Mouse (Mus musculus): ENCODE data around the gene Flnc.
A peak's percentile ranks its signal among the peaks of the same experiment; 100 is the strongest.
"Not testable (repeated sequence)": the region's sequence is repeated elsewhere in the genome, so short reads cannot be mapped to it uniquely, and the experiment has no call there.

Flnc gene

GRCm38 (mm10) chr6:29433038-29433803 lies at the start of gene Flnc:
Gene Flnc, plus strand, starts transcription at chr6:29433256.
- DNase-seq, result peak in 1 of 2 experiments; percentile 9

- peak in 1 of 2 experiments; percentile 15 for DNase-seq
Observed at GRCm38 (mm10) chr6:29388052-29388518, 45.0 kb upstream of the Flnc start, which contains the start of gene Opn1sw. Gene Opn1sw, minus strand, starts transcription at chr6:29388468.

DNA sequence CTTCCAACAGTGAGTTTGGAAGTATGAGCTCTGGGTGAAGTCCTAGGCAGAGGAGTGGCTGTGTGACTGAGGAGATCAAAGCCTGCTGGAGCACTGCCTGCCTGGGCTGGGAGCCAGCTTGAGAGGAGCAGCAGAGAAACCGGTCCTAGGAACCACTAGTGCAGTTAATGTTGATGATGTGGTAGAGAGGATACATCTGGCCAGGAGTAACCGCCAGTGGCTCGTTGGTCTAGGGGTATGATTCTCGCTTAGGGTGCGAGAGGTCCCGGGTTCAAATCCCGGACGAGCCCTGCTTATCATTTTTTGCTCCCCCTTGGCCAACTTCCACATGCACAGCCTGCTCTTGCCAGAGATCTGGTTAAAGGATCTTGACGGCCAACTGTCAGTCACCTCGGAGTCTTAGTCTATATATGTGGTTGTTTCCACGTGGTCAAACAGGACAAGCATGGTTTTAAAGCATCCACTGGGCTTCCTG lies 44.4 kb upstream of the Flnc start:
- peak; percentile 89 to 90 for DNase-seq

DNA sequence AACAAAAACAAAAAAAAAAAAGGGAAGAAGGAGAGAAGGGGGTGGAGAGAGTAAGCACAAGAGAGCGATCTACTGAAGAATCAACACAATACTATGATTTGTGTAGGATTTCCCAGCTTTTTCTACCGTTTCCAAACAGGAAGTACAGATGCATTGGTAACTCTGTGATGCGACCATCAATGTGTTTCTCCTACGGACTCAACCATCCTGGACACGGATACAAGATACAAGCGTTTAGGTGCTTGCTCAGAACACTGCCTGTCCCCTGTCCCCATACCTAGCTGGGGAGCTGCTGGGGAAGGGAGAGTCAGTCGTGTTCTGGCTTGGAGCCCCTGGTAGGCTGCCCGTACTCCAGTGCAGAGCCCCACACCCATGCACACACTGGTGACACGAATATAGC lies 43.6 kb upstream of the Flnc start:
- no peak for DNase-seq

GRCm38 (mm10) chr6:29390500-29390899 lies 42.6 kb upstream of the Flnc start:
- not testable (repeated sequence) for DNase-seq

GRCm38 (mm10) chr6:29391241-29391640 lies 41.8 kb upstream of the Flnc start:
- not testable (repeated sequence) for DNase-seq

DNA sequence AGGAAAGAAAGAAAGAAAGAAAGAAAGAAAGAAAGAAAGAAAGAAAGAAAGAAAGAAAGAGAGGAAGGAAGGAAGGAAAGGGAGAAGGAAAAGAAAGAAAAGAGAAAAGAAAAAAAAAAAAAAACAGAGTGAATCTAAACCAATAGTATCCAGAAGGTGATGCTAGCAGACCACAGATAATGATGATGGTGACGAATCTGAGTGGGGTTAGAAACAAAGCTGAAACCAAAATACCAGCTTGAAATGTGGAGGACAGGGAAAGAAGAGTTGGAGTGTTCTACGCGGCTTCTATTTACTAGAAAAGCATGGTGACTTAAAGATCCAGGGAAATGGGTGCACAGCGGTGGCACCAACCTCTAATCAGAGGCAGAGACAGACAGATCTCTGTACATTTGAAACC lies 41.3 kb upstream of the Flnc start:
- DNase-seq, result no peak

- no peak for DNase-seq
Observed at GRCm38 (mm10) chr6:29394286-29394685, 38.8 kb upstream of the Flnc start.

GRCm38 (mm10) chr6:29395910-29396713 lies 36.9 kb upstream of the Flnc start, which contains the start of gene Ccdc136:
Gene Ccdc136, plus strand, starts transcription at chr6:29396309.
- DNase-seq, result peak; percentile 83 to 88

GRCm38 (mm10) chr6:29396714-29397540 lies 36.1 kb upstream of the Flnc start:
- DNase-seq, result peak; percentile 30 to 53

- DNase-seq, result peak; percentile 64 to 65
Observed at GRCm38 (mm10) chr6:29397575-29397974, 35.5 kb upstream of the Flnc start.

- no peak for DNase-seq
Observed at GRCm38 (mm10) chr6:29399851-29400250, 33.2 kb upstream of the Flnc start.

GRCm38 (mm10) chr6:29402693-29403342 lies 30.2 kb upstream of the Flnc start:
- peak; percentile 34 to 52 for DNase-seq

- peak in 1 of 2 experiments; percentile 24 for DNase-seq
Observed at GRCm38 (mm10) chr6:29406412-29406811, 26.6 kb upstream of the Flnc start.

DNA sequence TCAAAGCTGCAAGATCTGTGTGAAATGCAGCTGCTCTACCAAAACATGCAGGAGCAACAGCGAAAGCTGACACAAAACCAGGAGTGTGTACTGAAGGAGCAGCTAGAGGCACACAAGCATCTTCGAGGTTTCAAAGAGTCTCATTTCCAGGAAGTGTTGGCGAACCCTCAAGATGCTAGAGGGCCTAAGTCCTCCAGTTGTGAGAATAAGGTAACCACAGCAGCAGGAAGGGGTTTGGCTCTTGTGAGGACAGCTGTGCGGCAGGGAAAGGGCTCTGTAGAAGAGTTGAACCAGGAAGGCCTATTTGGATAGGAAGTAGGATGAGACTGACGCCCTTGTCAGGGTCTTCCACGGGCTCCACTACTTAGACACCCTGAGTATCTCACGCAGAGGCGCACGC lies 17.6 kb upstream of the Flnc start:
- no peak for DNase-seq

GRCm38 (mm10) chr6:29420596-29420995 lies 12.5 kb upstream of the Flnc start:
- DNase-seq, result no peak

DNA sequence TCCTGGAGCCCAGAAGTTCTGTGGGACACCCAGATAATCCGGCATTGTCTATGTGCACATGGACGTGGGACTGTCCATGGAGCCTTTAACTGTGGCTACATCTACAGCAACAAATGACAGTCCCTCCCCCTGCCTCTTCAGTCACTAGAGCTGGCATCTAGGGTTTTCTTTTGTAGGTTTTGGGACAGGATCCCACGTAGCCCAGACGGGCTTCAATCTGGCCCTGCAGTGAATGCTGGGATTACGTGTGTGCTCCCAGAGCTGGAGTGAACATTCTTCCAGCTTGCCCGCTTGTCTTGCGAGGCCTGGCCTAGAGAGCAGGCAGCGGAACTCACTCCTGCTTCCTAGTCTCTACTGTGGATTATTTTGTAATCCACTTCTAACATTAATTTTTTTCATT lies 7.9 kb upstream of the Flnc start:
- DNase-seq, result no peak

DNA sequence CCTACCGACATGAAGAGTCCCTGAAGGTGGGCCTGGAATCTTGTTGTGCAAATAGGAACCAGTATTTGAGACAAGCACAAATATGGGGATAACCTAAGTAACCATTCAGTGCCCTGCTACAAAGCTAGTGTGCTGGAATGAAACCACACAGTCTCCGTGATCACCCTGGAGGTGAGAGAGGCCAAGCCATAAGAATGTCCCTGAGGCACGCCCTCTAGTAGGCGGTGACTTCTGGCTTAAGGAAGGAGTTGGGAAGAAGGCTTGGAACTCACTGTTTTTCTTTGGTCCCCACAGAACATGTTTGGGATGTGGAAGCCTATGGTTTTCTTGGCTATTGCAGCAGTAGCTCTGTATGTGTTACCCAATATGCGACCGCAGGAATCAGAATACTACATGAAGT lies 6.7 kb upstream of the Flnc start:
- DNase-seq, result no peak

- no peak for DNase-seq
Observed at GRCm38 (mm10) chr6:29428171-29428570, 4.9 kb upstream of the Flnc start.

DNA sequence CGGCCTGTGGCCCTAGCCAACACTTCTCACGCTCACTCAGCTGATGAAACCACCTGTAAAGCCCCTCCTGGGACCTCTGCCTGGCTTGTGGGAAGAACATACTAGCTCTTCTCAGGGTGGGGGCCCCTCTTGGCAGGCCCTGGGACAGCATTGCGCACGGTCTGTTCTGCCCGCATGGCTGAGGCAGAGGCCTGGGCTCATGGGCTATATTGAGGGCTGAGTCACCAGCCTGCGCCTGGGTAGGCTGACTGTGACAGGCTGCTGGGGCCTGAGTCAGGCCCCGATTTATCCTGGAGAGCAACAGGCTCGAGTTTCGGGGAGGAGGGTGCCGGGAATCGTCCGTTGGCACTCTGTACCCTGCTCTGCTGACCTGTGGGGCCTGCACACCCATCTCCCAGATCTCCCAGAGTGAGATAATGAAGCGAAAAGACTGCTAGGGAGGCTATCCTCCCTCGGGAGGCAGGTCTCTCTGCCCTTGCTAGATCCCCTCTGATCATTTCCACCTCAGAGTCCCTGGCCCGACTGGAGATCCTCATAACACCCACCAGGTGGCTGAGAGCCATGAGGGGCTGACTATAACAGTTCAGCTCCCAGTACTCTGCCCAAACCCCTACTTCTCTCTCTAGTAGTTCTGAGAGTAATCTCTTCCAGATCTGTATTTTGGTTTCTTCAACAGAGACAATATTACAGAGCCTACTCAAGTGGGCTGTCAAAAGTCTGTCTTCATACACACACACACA lies 2.2 kb upstream of the Flnc start:
- DNase-seq, result no peak

DNA sequence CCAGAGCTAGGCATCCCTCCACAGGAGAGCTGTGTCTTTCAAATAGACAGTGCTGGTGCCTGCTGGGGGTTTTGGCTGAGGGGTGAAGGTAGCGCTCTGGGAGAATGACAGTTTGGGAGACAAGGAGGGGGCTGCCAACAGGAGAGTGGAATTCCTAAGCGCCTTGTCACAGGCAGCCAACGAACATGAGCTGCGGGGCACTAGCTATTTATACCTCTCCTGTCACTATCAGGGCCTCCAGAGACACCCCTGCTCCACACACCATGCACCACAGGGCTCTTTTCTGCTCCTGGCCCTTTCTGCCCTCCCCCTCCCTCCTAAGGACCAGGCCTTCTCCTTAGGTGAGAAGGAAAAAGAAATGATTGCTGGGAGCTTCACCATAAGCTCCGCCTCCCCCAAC lies 1.6 kb upstream of the Flnc start:
- DNase-seq, result no peak

All from cerebellum, postnatal 36 days (tissue).